Mouse (Mus musculus) ES-E14 (cell line): ENCODE measurements around the gene Hfe. TPM values are rescaled to one million over a fixed set of nuclear protein-coding genes. Genes with fewer than 3 reads are reported as not detected.
A peak's percentile ranks its signal among the peaks of the same experiment; 100 is the strongest.

ENCODE experiments used
- DNase-seq: peaks from one replicate; pipeline ENCODE4 v3.0.0-alpha.2; 2013; ENCODE audit warnings: low read depth, low spot score
- H3K27ac ChIP-seq: 2 replicates; pipeline ENCODE4 v1.5.1; 2012; ENCODE audit warnings: low read depth, mild to moderate bottlenecking, low read length, moderate library complexity, mixed read lengths; ENCODE audit not compliant: poor library complexity, insufficient read depth, severe bottlenecking
- H3K36me3 ChIP-seq: 2 replicates; pipeline ENCODE4 v1.6.1; 2012; ENCODE audit warnings: mild to moderate bottlenecking, low read length, moderate library complexity, mixed read lengths; ENCODE audit not compliant: control insufficient read depth, poor library complexity, insufficient read depth, severe bottlenecking
- H3K4me1 ChIP-seq, 2 experiments: fragments of 150-350 bp in 1 of 2; sonication (generic) in 1 of 2; 2 replicates each; pipeline ENCODE4 v1.6.1; 2012; ENCODE audit warnings: low read length in 2 of 2, mild to moderate bottlenecking in 1 of 2, mixed read lengths in 1 of 2; ENCODE audit not compliant: control insufficient read depth in 2 of 2, insufficient read depth in 2 of 2, poor library complexity in 1 of 2
- H3K4me3 ChIP-seq, 2 experiments: fragments of 150-350 bp in 1 of 2; sonication (generic) in 1 of 2; 2 replicates each; pipeline ENCODE4 v1.5.1; 2012; ENCODE audit warnings: low read length in 2 of 2, low read depth in 1 of 2, mild to moderate bottlenecking in 1 of 2, mixed read lengths in 1 of 2; ENCODE audit not compliant: insufficient read depth in 1 of 2, poor library complexity in 1 of 2, severe bottlenecking in 1 of 2
- H3K9ac ChIP-seq: 2 replicates; pipeline ENCODE4 v1.6.1; 2012; ENCODE audit warnings: low read depth, mild to moderate bottlenecking, low read length, mixed read lengths; ENCODE audit not compliant: poor library complexity, insufficient read depth, severe bottlenecking
- H3K9me3 ChIP-seq: fragments of 150-350 bp; sonication (generic); 2 replicates; pipeline ENCODE4 v1.6.1; 2012; ENCODE audit warnings: low read depth, mild to moderate bottlenecking, low read length; ENCODE audit not compliant: control insufficient read depth, insufficient read depth
- CHD2 ChIP-seq: IDR thresholded peaks from 2 replicates; pipeline ENCODE4 v1.6.1; 2014; ENCODE audit warnings: mild to moderate bottlenecking, low read depth, low read length, inconsistent platforms
- HCFC1 ChIP-seq: IDR thresholded peaks from 2 replicates; pipeline ENCODE4 v1.6.1; 2012; ENCODE audit warnings: low read length, inconsistent platforms, borderline replicate concordance; ENCODE audit not compliant: insufficient read depth
- MAFK ChIP-seq: IDR thresholded peaks from 2 replicates; pipeline ENCODE4 v1.6.1; 2014; ENCODE audit warnings: mild to moderate bottlenecking, low read depth, low read length, inconsistent platforms; ENCODE audit not compliant: insufficient read depth
- ZC3H11A ChIP-seq: IDR thresholded peaks from 2 replicates; pipeline ENCODE4 v1.6.1; 2012; ENCODE audit warnings: low read depth, mild to moderate bottlenecking, inconsistent platforms, low read length, borderline replicate concordance
- ZNF384 ChIP-seq: IDR thresholded peaks from 2 replicates; pipeline ENCODE4 v1.6.1; 2012; ENCODE audit warnings: low read depth, low read length, inconsistent platforms
- in situ Hi-C, 2 experiments: fragments of 600-800 bp; cut with MboI; formaldehyde crosslinking; loops; one replicate each; pipeline ENCODE4 v1.15.1; 2025; ENCODE audit warnings: low sequenced_read_pairs in 2 of 2, inconsistent platforms in 1 of 2; ENCODE audit not compliant: unreplicated experiment in 2 of 2
- total RNA-seq: library from RNA; depleted of rRNA; stranded (reverse); fragments of 300-350 nt; gene quantifications from 2 replicates; pipeline ENCODE4 v1.2.3, GENCODE M21; 2012

Gene Hfe
- total RNA-seq, 1 experiment = 1.5 TPM

- in situ Hi-C loops = loop anchor here in 1 of 2 experiments (5.0 to 10.0 kb wide), 3 partner anchors 50 to 1707 kb away; partner anchors contain the start of genes Hist1h1d, Hist1h2ah, Hist1h2bk and Hist1h4f
- Histone ChIP-seq H3K4me1 (peaks cover 0 to 3% of the 10 kb centered on the region in 2 experiments; a peak in 3 of 4 replicates), H3K36me3 (no peaks in the 10 kb centered on the region), H3K9ac (no peak overlapping the region; the same call in 1 of the 2 replicates), H3K4me3 (peak overlapping the region in 1 of 2 experiments; percentile 56; a peak in 2 of 4 replicates), H3K27ac (peak overlapping the region; percentile 96; the same call in 1 of the 2 replicates), H3K9me3 (no peaks in the 10 kb centered on the region)
- TF ChIP-seq CHD2 = peak; percentile 69; the same call in 1 of the 2 replicates
- TF ChIP-seq HCFC1 = no peak
- no peak for DNase-seq
Measured at GRCm38 (mm10) chr13:23742007-23742406, 31.4 kb upstream of the Hfe start.

GRCm38 (mm10) chr13:23740910-23741309 lies 30.3 kb upstream of the Hfe start:
- Histone ChIP-seq H3K9me3 (no peaks in the 10 kb centered on the region), H3K27ac (peak overlapping the region; percentile 100; the same call in 1 of the 2 replicates), H3K4me1 (peaks cover 0 to 3% of the 10 kb centered on the region in 2 experiments; a peak in 3 of 4 replicates), H3K9ac (no peak overlapping the region; the same call in 1 of the 2 replicates), H3K36me3 (no peaks in the 10 kb centered on the region), H3K4me3 (peak overlapping the region; percentile 53 to 56)
- no peak for TF ChIP-seq ZC3H11A
- TF ChIP-seq CHD2 = no peak
- TF ChIP-seq MAFK = no peak
- no peak for TF ChIP-seq ZNF384
- no peak for TF ChIP-seq HCFC1
- in situ Hi-C loops = loop anchor here in 1 of 2 experiments (5.0 to 10.0 kb wide), 3 partner anchors 49 to 1706 kb away; partner anchors contain the start of genes Hist1h1d, Hist1h2ah, Hist1h2bk and Hist1h4f
- no peak for DNase-seq

- DNase-seq = no peak
- peaks cover 0 to 3% of the 10 kb centered on the region in 2 experiments; a peak in 3 of 4 replicates for H3K4me1 ChIP-seq
- in situ Hi-C loops = loop anchor here in 1 of 2 experiments (5.0 to 10.0 kb wide), 3 partner anchors 48 to 1706 kb away; partner anchors contain the start of genes Hist1h1d, Hist1h2ah, Hist1h2bk and Hist1h4f
- peak overlapping the region; percentile 100; the same call in 1 of the 2 replicates for H3K27ac ChIP-seq
- H3K9ac ChIP-seq = peak overlapping the region; percentile 91; the same call in 1 of the 2 replicates
- no peak for TF ChIP-seq HCFC1
- TF ChIP-seq CHD2 = no peak
- TF ChIP-seq ZNF384 = no peak
- no peak for TF ChIP-seq MAFK
- TF ChIP-seq ZC3H11A = no peak
- H3K36me3 ChIP-seq = no peaks in the 10 kb centered on the region
- H3K4me3 ChIP-seq = peak overlapping the region; percentile 66 to 74
- H3K9me3 ChIP-seq = no peaks in the 10 kb centered on the region
Measured at GRCm38 (mm10) chr13:23740256-23740840, 29.7 kb upstream of the Hfe start.

- Histone ChIP-seq H3K4me3 (peak overlapping the region; percentile 66 to 74), H3K9me3 (no peaks in the 10 kb centered on the region), H3K27ac (peak overlapping the region; percentile 100), H3K36me3 (no peaks in the 10 kb centered on the region), H3K4me1 (peaks cover 0 to 3% of the 10 kb centered on the region in 2 experiments; a peak in 3 of 4 replicates), H3K9ac (peak overlapping the region; percentile 91)
- in situ Hi-C loops = loop anchor here in 1 of 2 experiments (5.0 to 10.0 kb wide), 3 partner anchors 48 to 1705 kb away; partner anchors contain the start of genes Hist1h1d, Hist1h2ah, Hist1h2bk and Hist1h4f
- DNase-seq = no peak
- TF ChIP-seq CHD2 (no peak), ZNF384 (no peak), ZC3H11A (no peak), MAFK (no peak), HCFC1 (no peak)
Measured at GRCm38 (mm10) chr13:23739922-23740252, 29.2 kb upstream of the Hfe start.
